Mouse (Mus musculus): ENCODE measurements at regions not wholly inside any gene's neighbourhood (a gene's known extent, or its start where the extent isn't known, plus 50 kb on each side); places are given as distances from the start of the nearest gene placed in this dataset.

GRCm38 (mm10) chr12:35702674-35703073 lies 167.8 kb upstream of the Ahr start:
- Histone ChIP-seq H3K27ac (ENCODE audit: low read depth, low read length) (no peak overlapping the region), H3K9me3 (ENCODE audit: control insufficient read depth, low read length) (no peaks in the 10 kb centered on the region)
- ATAC-seq (ENCODE audit: low FRiP score): no peak

GRCm38 (mm10) chr12:35694253-35694652 lies 159.4 kb upstream of the Ahr start:
- H3K9me3 ChIP-seq (ENCODE audit: control insufficient read depth, low read length): no peaks in the 10 kb centered on the region
- no peaks in the 10 kb centered on the region for H3K36me3 ChIP-seq (ENCODE audit: control insufficient read depth, insufficient read depth, low read length)
- WGBS: 84% methylated on average over 3 of the region's 3 CpGs
- no peak overlapping the region for H3K9ac ChIP-seq (ENCODE audit: low read length)
- no peaks in the 10 kb centered on the region for H3K27me3 ChIP-seq (ENCODE audit: control insufficient read depth, insufficient read depth, low read length)
- no peaks in the 10 kb centered on the region for H3K4me1 ChIP-seq (ENCODE audit: control insufficient read depth, insufficient read depth, low read length)
- no peak for DNase-seq (ENCODE audit: low spot score, missing footprints)
- no peak overlapping the region for H3K4me3 ChIP-seq (ENCODE audit: low read depth, low read length)
- H3K27ac ChIP-seq (ENCODE audit: low read depth, low read length): no peak overlapping the region
- H3K4me2 ChIP-seq: no peak overlapping the region
- no peak for ATAC-seq (ENCODE audit: low FRiP score)

More at GRCm38 (mm10) chr12:35702674-35703073, 167.8 kb upstream of the Ahr start:
- H3K27me3 ChIP-seq (ENCODE audit: control insufficient read depth, insufficient read depth, low read length): no peaks in the 10 kb centered on the region
- H3K36me3 ChIP-seq (ENCODE audit: control insufficient read depth, insufficient read depth, low read length): no peaks in the 10 kb centered on the region
- H3K4me1 ChIP-seq (ENCODE audit: control insufficient read depth, insufficient read depth, low read length): no peaks in the 10 kb centered on the region
- no peak for DNase-seq (ENCODE audit: low spot score, missing footprints)
- 81% methylated on average over 7 of the region's 7 CpGs for WGBS
- no peak overlapping the region for H3K4me3 ChIP-seq (ENCODE audit: low read depth, low read length)
- H3K9ac ChIP-seq (ENCODE audit: low read length): no peak overlapping the region
- no peak overlapping the region for H3K4me2 ChIP-seq

GRCm38 (mm10) chr12:35690914-35691313 lies 156.1 kb upstream of the Ahr start:
- H3K4me3 ChIP-seq (ENCODE audit: low read depth, low read length): no peak overlapping the region
- H3K27ac ChIP-seq (ENCODE audit: low read depth, low read length): no peak overlapping the region
- H3K36me3 ChIP-seq (ENCODE audit: control insufficient read depth, insufficient read depth, low read length): no peaks in the 10 kb centered on the region
- DNase-seq (ENCODE audit: low spot score, missing footprints): no peak
- no peaks in the 10 kb centered on the region for H3K27me3 ChIP-seq (ENCODE audit: control insufficient read depth, insufficient read depth, low read length)
- no peaks in the 10 kb centered on the region for H3K4me1 ChIP-seq (ENCODE audit: control insufficient read depth, insufficient read depth, low read length)
- H3K9ac ChIP-seq (ENCODE audit: low read length): no peak overlapping the region
- H3K9me3 ChIP-seq (ENCODE audit: control insufficient read depth, low read length): no peaks in the 10 kb centered on the region
- H3K4me2 ChIP-seq: no peak overlapping the region
- WGBS: 79% methylated on average over 3 of the region's 3 CpGs
- ATAC-seq (ENCODE audit: low FRiP score): no peak

- DNase-seq (ENCODE audit: low spot score, missing footprints): no peak
- Histone ChIP-seq H3K27ac (ENCODE audit: low read depth, low read length) (no peak overlapping the region), H3K27me3 (ENCODE audit: control insufficient read depth, insufficient read depth, low read length) (no peaks in the 10 kb centered on the region), H3K4me3 (ENCODE audit: low read depth, low read length) (no peak overlapping the region), H3K4me2 (no peak overlapping the region), H3K9ac (ENCODE audit: low read length) (no peak overlapping the region), H3K36me3 (ENCODE audit: control insufficient read depth, insufficient read depth, low read length) (no peaks in the 10 kb centered on the region), H3K4me1 (ENCODE audit: control insufficient read depth, insufficient read depth, low read length) (no peaks in the 10 kb centered on the region), H3K9me3 (ENCODE audit: control insufficient read depth, low read length) (no peaks in the 10 kb centered on the region)
- WGBS: 84% methylated on average over 2 of the region's 2 CpGs
- no peak for ATAC-seq (ENCODE audit: low FRiP score)
Measured at GRCm38 (mm10) chr12:35686231-35686630, 151.4 kb upstream of the Ahr start.

- no peak for ATAC-seq (ENCODE audit: low FRiP score)
Measured at GRCm38 (mm10) chr12:35685189-35685588, 150.4 kb upstream of the Ahr start.

GRCm38 (mm10) chr12:35681864-35682449 lies 147.1 kb upstream of the Ahr start:
- H3K4me1 ChIP-seq (ENCODE audit: control insufficient read depth, insufficient read depth, low read length): no peaks in the 10 kb centered on the region
- no peaks in the 10 kb centered on the region for H3K9me3 ChIP-seq (ENCODE audit: control insufficient read depth, low read length)
- H3K4me3 ChIP-seq (ENCODE audit: low read depth, low read length): no peak overlapping the region
- no peak overlapping the region for H3K9ac ChIP-seq (ENCODE audit: low read length)
- H3K27ac ChIP-seq (ENCODE audit: low read depth, low read length): no peak overlapping the region
- H3K36me3 ChIP-seq (ENCODE audit: control insufficient read depth, insufficient read depth, low read length): no peaks in the 10 kb centered on the region
- no peak for DNase-seq (ENCODE audit: low spot score, missing footprints)
- H3K4me2 ChIP-seq: no peak overlapping the region
- H3K27me3 ChIP-seq (ENCODE audit: control insufficient read depth, insufficient read depth, low read length): no peaks in the 10 kb centered on the region
- ATAC-seq (ENCODE audit: low FRiP score): no peak

More at GRCm38 (mm10) chr12:35685189-35685588, 150.4 kb upstream of the Ahr start:
- Histone ChIP-seq H3K4me1 (ENCODE audit: control insufficient read depth, insufficient read depth, low read length) (no peaks in the 10 kb centered on the region), H3K9me3 (ENCODE audit: control insufficient read depth, low read length) (no peaks in the 10 kb centered on the region), H3K4me3 (ENCODE audit: low read depth, low read length) (no peak overlapping the region), H3K27ac (ENCODE audit: low read depth, low read length) (no peak overlapping the region), H3K36me3 (ENCODE audit: control insufficient read depth, insufficient read depth, low read length) (no peaks in the 10 kb centered on the region), H3K9ac (ENCODE audit: low read length) (no peak overlapping the region), H3K4me2 (no peak overlapping the region), H3K27me3 (ENCODE audit: control insufficient read depth, insufficient read depth, low read length) (no peaks in the 10 kb centered on the region)
- DNase-seq (ENCODE audit: low spot score, missing footprints): no peak
- 67% methylated on average over 3 of the region's 3 CpGs for WGBS

- DNase-seq (ENCODE audit: low spot score, missing footprints) (no peak), ATAC-seq (ENCODE audit: low FRiP score) (no peak)
- Histone ChIP-seq H3K4me1 (ENCODE audit: control insufficient read depth, insufficient read depth, low read length) (no peaks in the 10 kb centered on the region), H3K27me3 (ENCODE audit: control insufficient read depth, insufficient read depth, low read length) (no peaks in the 10 kb centered on the region), H3K4me2 (no peak overlapping the region), H3K4me3 (ENCODE audit: low read depth, low read length) (no peak overlapping the region), H3K9me3 (ENCODE audit: control insufficient read depth, low read length) (no peaks in the 10 kb centered on the region), H3K27ac (ENCODE audit: low read depth, low read length) (no peak overlapping the region), H3K36me3 (ENCODE audit: control insufficient read depth, insufficient read depth, low read length) (no peaks in the 10 kb centered on the region), H3K9ac (ENCODE audit: low read length) (no peak overlapping the region)
- 86% methylated on average over 4 of the region's 4 CpGs for WGBS
Measured at GRCm38 (mm10) chr12:35679903-35680302, 145.1 kb upstream of the Ahr start.

- H3K27me3 ChIP-seq (ENCODE audit: control insufficient read depth, insufficient read depth, low read length): no peaks in the 10 kb centered on the region
- H3K36me3 ChIP-seq (ENCODE audit: control insufficient read depth, insufficient read depth, low read length): no peaks in the 10 kb centered on the region
- H3K9me3 ChIP-seq (ENCODE audit: control insufficient read depth, low read length): no peaks in the 10 kb centered on the region
- no peak overlapping the region for H3K27ac ChIP-seq (ENCODE audit: low read depth, low read length)
- no peak overlapping the region for H3K9ac ChIP-seq (ENCODE audit: low read length)
- WGBS: 83% methylated on average over 2 of the region's 2 CpGs
- no peak for ATAC-seq (ENCODE audit: low FRiP score)
- no peak overlapping the region for H3K4me2 ChIP-seq
- DNase-seq (ENCODE audit: low spot score, missing footprints): no peak
- no peak overlapping the region for H3K4me3 ChIP-seq (ENCODE audit: low read depth, low read length)
- no peaks in the 10 kb centered on the region for H3K4me1 ChIP-seq (ENCODE audit: control insufficient read depth, insufficient read depth, low read length)
Measured at GRCm38 (mm10) chr12:35679025-35679424, 144.2 kb upstream of the Ahr start.

GRCm38 (mm10) chr12:35674487-35674886 lies 139.6 kb upstream of the Ahr start:
- Histone ChIP-seq H3K27me3 (ENCODE audit: control insufficient read depth, insufficient read depth, low read length) (no peaks in the 10 kb centered on the region), H3K4me2 (no peak overlapping the region), H3K9ac (ENCODE audit: low read length) (no peak overlapping the region), H3K36me3 (ENCODE audit: control insufficient read depth, insufficient read depth, low read length) (no peaks in the 10 kb centered on the region), H3K9me3 (ENCODE audit: control insufficient read depth, low read length) (no peaks in the 10 kb centered on the region), H3K27ac (ENCODE audit: low read depth, low read length) (no peak overlapping the region), H3K4me3 (ENCODE audit: low read depth, low read length) (no peak overlapping the region), H3K4me1 (ENCODE audit: control insufficient read depth, insufficient read depth, low read length) (no peaks in the 10 kb centered on the region)
- 53% methylated on average over 6 of the region's 6 CpGs for WGBS
- no peak for ATAC-seq (ENCODE audit: low FRiP score)
- DNase-seq (ENCODE audit: low spot score, missing footprints): no peak

Measured in midbrain, embryonic 11.5 days (tissue).